Mouse (Mus musculus): Measurements from ENCODE around the gene Tcp11l1. TPM values are rescaled to one million over a fixed set of nuclear protein-coding genes. Genes with fewer than 3 reads are reported as not detected.
A peak's percentile ranks its signal among the peaks of the same experiment; 100 is the strongest.

Tcp11l1 gene
- 60.4 and 62.3 TPM in 2 replicates for polyA plus RNA-seq (2015; fragmentation: Nextera tagmentation; extraction: Ambion mirVana)

DNA sequence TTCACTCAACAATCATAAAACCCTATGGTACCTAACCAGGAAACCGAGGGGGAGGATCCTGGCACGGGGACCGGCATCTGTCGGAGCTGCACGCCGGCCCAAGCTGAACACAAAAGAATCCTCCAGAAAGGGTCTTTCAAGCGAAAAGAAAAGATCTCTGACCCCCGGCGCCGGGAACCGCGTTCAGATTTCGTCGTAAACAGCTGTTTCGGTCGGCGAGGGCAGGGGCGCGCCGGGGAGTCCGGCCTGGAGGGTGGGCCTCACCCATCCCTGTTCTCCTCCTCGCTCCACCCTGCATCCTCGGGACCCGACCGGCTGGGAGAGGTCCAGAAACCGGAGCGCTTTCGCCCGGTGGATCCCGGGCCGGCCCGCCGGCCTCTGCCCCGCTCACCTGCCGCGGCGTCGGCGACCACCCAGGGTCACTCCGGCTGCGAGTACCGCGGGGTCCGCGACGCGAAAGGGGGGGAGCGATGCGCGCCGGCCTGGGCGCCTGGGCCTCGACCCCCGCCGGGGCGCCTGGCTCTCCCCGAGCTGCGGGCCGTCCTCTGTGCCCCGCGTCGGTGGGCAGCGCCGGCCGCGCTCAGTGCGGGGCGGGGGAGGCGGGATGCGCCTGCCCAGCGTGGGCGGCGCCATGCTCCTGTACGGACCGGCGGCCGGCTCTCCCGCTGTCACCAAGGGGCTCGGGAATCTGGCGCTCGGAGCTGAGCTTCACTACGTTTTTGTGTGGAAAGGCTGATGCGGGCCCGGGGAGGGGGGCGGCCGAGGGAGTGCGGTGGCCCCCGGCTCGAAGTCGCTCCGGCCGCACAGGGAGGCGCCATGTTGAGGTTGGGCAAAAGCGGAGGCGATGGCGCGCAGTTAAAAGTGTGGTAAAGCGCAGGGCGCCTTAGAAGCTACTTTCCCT lies at the start of gene Tcp11l1:
TSS of gene Tcp11l1 (minus strand) at position 585 of the 901 bp plus-strand sequence.
- Histone ChIP-seq H3K4me3 (peak within 1 kb of the TSS; percentile 74), H3K27me3 (no peaks in the 10 kb centered on the region), H3K36me3 (peaks cover 3% of the 10 kb centered on the region; the same call in 1 of the 2 replicates), H3K4me2 (replicated peaks) (peak within 1 kb of the TSS; percentile 55), H3K27ac (replicated peaks) (peak within 1 kb of the TSS; percentile 89), H3K9me3 (no peaks in the 10 kb centered on the region), H3K9ac (replicated peaks) (peak within 1 kb of the TSS; percentile 67), H3K4me1 (peaks cover 27% of the 10 kb centered on the region)
- peak; percentile 96 for ATAC-seq (replicated peaks)
- WGBS: under 1% methylated on average over 64 of the region's 99 CpGs

DNA sequence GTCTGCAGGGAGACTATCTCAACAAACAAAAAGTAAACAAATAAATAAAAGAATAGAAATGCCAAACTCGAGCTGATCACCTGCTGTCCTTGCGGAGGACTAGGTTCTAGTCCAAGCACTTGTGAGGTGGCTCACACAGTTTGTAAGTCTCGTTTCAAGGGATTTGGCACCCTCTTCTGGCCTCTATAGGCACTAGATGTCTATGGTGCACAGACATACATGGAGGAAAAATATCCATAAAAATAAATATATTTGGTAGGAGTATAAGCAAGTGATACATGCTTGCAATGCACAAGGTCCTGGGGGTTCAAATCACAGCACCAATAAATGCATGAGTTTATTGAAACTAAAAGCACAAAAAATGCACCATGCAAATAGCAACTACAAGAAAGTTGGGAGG lies 38.6 kb upstream of the Tcp11l1 start:
- Histone ChIP-seq H3K9ac (replicated peaks) (no peak overlapping the region), H3K27ac (replicated peaks) (no peak overlapping the region), H3K9me3 (no peaks in the 10 kb centered on the region), H3K4me3 (no peak overlapping the region), H3K4me2 (replicated peaks) (no peak overlapping the region), H3K36me3 (0 out of 2 replicates have a peak, but pooled peaks cover 7% of the 10 kb centered on the region), H3K4me1 (no peaks in the 10 kb centered on the region), H3K27me3 (no peaks in the 10 kb centered on the region)
- 64% methylated on average over 3 of the region's 3 CpGs for WGBS
- 0 out of 2 replicates have a peak, but pooled peaks have one; percentile 11 for ATAC-seq (replicated peaks)

DNA sequence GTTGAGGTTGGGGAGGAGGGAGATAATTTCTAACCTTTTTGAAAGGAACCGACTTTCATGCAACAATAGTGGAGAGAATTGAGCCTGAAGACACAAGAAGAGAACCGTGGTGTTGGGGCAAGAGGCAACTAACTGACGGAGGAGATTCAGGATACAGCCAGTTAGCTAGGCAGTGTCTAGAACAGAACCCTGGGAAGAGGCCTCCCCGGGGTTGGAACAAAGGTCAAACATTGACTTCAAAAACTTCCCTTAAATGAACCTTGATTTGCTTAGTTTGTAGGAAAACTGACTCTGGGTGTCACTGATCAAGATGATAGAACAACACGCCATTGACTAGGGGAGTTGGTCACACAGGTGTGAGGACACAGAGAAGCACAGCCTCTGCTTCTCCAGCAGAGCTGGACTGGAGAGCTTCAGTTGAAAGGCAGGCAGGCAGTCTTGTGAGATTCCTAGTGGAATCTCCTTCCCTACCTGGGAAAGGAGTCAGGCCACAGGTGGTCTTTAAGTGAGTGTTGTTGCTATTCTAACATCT lies 36.7 kb upstream of the Tcp11l1 start:
- Histone ChIP-seq H3K9me3 (no peaks in the 10 kb centered on the region), H3K27me3 (no peaks in the 10 kb centered on the region), H3K4me2 (replicated peaks) (no peak overlapping the region), H3K9ac (replicated peaks) (no peak overlapping the region), H3K27ac (replicated peaks) (no peak overlapping the region), H3K4me1 (no peaks in the 10 kb centered on the region), H3K4me3 (no peak overlapping the region), H3K36me3 (0 out of 2 replicates have a peak, but pooled peaks cover 6% of the 10 kb centered on the region)
- WGBS: 78% methylated on average over 5 of the region's 5 CpGs
- ATAC-seq (replicated peaks): no peak

DNA sequence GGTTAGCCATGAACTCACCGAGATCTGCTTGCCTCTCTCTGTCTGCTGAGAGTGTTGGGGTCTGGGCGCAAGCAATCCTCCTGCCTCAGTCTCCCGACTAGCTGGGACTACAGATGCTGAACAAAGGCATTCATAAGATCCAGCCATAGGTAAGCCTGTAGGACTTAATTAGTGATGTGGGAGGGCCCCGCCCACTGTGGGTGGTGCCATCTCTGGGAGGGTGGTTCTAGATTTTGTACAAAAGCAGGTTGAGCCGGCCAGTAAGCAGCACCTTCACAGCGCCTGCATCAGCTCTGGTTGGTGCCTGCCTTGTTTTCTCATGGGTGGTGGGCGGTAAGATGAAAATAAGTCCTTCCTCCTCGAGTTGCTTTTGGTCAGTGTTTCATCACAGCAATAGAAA lies 34.3 kb upstream of the Tcp11l1 start:
- Histone ChIP-seq H3K4me3 (no peak overlapping the region), H3K9ac (replicated peaks) (no peak overlapping the region), H3K4me1 (peaks cover 18% of the 10 kb centered on the region), H3K4me2 (replicated peaks) (no peak overlapping the region), H3K9me3 (no peaks in the 10 kb centered on the region), H3K27me3 (no peaks in the 10 kb centered on the region), H3K36me3 (no peaks in the 10 kb centered on the region), H3K27ac (replicated peaks) (no peak overlapping the region)
- WGBS: 59% methylated on average over 8 of the region's 8 CpGs
- ATAC-seq (replicated peaks): no peak

DNA sequence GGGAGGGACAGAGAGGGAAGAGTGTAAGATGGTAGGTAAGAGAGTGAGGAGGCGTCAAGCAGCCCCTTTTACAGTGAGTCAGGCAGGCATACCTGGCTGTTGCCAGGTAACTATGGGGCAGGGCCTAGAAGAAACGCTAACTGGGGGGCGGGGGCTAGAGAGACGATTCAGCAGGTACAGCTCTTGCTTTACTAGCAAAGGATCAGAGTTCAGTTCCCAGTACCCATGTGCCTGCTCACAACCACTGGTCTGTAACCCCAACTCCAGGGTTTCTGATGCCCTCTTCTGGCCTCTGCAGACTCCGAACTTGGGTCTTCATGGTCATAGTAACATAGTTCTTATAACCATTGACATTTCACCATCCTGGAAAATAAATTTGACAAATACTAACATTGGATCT lies 32.0 kb upstream of the Tcp11l1 start:
- no peaks in the 10 kb centered on the region for H3K36me3 ChIP-seq
- no peak for ATAC-seq (replicated peaks)
- H3K4me2 ChIP-seq (replicated peaks): no peak overlapping the region
- H3K4me3 ChIP-seq: no peak overlapping the region
- WGBS: 58% methylated on average over 5 of the region's 5 CpGs
- H3K9me3 ChIP-seq: no peaks in the 10 kb centered on the region
- H3K27ac ChIP-seq (replicated peaks): no peak overlapping the region
- H3K27me3 ChIP-seq: no peaks in the 10 kb centered on the region
- H3K4me1 ChIP-seq: peaks cover 27% of the 10 kb centered on the region
- no peak overlapping the region for H3K9ac ChIP-seq (replicated peaks)

DNA sequence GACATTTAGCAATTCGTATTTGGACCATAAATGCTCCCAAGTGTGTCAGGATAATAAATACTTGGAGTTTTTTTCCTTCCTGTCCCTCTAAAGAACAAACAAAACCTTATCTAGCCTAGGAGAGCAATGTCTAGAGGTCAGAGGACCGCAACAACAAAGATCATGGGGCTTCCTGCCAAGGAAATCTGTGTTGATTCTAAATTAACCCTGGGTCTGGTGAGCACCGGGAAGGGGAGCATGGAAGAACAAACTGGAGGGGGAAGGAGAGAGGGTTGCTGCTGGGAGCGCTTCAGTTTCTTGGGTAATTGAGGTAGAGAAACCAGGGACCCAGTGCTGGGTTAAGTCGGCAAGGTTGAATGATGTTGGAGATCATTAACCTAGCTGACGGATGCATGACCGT lies 31.2 kb upstream of the Tcp11l1 start:
- Histone ChIP-seq H3K36me3 (no peaks in the 10 kb centered on the region), H3K4me3 (peak overlapping the region; percentile 73), H3K27me3 (no peaks in the 10 kb centered on the region), H3K9me3 (no peaks in the 10 kb centered on the region), H3K4me1 (peaks cover 27% of the 10 kb centered on the region), H3K27ac (replicated peaks) (no peak overlapping the region), H3K9ac (replicated peaks) (0 out of 2 replicates have a peak overlapping the region, but pooled peaks have one; percentile 67), H3K4me2 (replicated peaks) (peak overlapping the region; percentile 88)
- 15% methylated on average over 7 of the region's 7 CpGs for WGBS
- ATAC-seq (replicated peaks): peak; percentile 14; the same call in 1 of the 2 replicates

DNA sequence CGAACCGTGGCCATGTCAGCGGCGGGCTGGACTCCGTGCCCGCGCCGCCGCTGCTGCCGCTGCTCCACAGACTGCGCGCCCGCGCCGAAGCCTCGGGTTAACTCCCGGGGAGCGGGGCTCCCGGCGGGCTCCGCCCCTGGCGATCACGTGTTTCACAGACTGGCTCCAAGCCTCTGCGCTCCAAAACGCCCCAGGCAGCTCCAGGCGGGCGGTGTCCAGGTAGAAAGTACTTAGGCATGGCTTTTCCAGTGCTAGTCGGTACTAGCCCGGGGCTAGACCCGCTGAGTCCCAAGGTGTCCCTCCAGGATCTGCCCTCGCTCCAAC lies 30.7 kb upstream of the Tcp11l1 start, which contains the start of gene Depdc7:
TSS of gene Depdc7 (minus strand) at position 138 of the 324 bp plus-strand sequence.
- peak; percentile 90 for ATAC-seq (replicated peaks)
- peak within 1 kb of the TSS; percentile 67 for H3K9ac ChIP-seq (replicated peaks)
- WGBS: under 1% methylated on average over 31 of the region's 31 CpGs
- H3K27me3 ChIP-seq: no peaks in the 10 kb centered on the region
- peaks cover 27% of the 10 kb centered on the region for H3K4me1 ChIP-seq
- H3K9me3 ChIP-seq: no peaks in the 10 kb centered on the region
- no peak within 1 kb of the TSS for H3K27ac ChIP-seq (replicated peaks)
- no peaks in the 10 kb centered on the region for H3K36me3 ChIP-seq
- H3K4me2 ChIP-seq (replicated peaks): peak within 1 kb of the TSS; percentile 88
- peak within 1 kb of the TSS; percentile 73 for H3K4me3 ChIP-seq

DNA sequence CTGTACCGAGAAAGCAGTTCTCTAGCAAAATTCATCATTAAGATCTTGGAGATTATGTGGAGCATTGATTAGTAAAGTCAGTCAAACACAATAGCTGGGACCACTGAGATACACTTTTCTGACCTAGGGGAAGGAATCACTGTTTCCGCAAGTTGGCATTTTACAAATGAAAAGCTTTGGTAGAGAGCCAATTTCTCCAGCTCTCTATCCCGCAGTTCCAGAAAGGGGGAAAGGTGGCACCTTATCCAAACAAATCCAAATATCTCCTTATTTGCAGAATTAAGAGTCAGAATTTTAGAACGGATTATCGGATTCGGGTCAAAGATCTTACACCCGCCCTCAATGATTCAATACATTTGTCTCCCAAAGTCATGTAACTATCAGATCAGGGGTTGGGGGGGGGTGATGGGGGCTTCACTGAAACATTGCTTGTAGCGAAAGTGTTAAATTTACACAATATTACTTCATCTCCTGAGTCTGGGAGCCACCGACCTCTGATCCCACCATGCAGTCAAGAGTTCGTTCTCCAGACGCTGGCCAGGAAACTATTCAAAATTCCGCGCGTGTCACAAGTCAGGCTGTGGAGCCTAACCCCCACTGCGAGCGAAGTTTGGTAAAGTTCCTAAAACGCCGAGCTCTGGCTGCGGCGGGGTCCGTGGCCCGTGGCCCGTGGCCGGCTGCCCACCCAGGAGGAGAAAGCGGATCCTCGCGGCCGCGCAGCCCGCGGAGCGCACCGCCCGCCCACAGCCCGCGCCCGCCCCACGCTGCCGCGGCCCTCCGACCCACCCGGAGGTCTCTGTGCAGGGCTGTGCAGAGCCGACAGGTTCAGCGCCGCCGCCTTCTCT lies 30.1 kb upstream of the Tcp11l1 start:
- Histone ChIP-seq H3K4me1 (peaks cover 27% of the 10 kb centered on the region), H3K27me3 (no peaks in the 10 kb centered on the region), H3K27ac (replicated peaks) (no peak overlapping the region), H3K9ac (replicated peaks) (peak overlapping the region; percentile 67), H3K4me3 (peak overlapping the region; percentile 73), H3K9me3 (no peaks in the 10 kb centered on the region), H3K4me2 (replicated peaks) (peak overlapping the region; percentile 88), H3K36me3 (no peaks in the 10 kb centered on the region)
- peak; percentile 44 for ATAC-seq (replicated peaks)
- WGBS: 3% methylated on average over 45 of the region's 46 CpGs

DNA sequence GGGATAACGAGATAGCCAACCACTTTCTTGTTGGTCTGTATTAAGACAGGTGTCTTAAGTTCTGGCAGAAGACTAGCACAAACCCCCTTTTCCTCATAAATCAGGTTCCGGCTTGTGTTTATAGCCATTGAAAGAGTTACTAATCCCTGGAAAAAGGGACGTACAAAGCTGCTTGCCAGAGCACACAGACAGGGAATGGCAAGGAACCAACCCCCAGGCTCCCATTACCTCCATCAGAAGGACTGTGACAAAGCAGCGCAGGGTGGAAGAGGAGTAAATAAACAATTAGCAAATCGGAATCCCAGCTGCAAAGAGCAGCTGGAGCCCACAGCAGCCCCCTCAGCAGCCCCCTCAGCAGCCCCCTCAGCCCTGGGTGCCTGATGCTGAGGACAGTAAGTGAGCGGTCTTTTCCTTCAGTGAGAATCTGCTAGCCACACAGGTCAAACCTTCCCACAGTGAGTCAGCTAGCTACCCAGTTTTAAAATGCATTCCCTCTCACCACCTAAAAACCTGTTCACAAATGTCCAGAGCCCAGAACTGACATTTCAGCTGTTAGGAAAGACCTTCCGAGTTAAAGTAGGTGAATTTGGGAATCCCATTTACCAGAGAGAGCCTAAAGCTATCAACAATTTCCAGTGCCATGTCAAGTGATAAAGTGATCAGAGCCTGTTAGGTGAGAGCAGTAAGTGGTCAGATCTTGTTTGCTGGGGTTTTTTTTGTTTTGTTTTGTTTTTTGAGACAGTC lies 29.2 kb upstream of the Tcp11l1 start:
- 8% methylated on average over 7 of the region's 7 CpGs for WGBS
- peaks cover 27% of the 10 kb centered on the region for H3K4me1 ChIP-seq
- H3K4me3 ChIP-seq: no peak overlapping the region
- no peaks in the 10 kb centered on the region for H3K36me3 ChIP-seq
- no peak overlapping the region for H3K9ac ChIP-seq (replicated peaks)
- peak overlapping the region; percentile 13; the same call in 1 of the 2 replicates for H3K4me2 ChIP-seq (replicated peaks)
- H3K9me3 ChIP-seq: no peaks in the 10 kb centered on the region
- no peaks in the 10 kb centered on the region for H3K27me3 ChIP-seq
- ATAC-seq (replicated peaks): no peak
- no peak overlapping the region for H3K27ac ChIP-seq (replicated peaks)

DNA sequence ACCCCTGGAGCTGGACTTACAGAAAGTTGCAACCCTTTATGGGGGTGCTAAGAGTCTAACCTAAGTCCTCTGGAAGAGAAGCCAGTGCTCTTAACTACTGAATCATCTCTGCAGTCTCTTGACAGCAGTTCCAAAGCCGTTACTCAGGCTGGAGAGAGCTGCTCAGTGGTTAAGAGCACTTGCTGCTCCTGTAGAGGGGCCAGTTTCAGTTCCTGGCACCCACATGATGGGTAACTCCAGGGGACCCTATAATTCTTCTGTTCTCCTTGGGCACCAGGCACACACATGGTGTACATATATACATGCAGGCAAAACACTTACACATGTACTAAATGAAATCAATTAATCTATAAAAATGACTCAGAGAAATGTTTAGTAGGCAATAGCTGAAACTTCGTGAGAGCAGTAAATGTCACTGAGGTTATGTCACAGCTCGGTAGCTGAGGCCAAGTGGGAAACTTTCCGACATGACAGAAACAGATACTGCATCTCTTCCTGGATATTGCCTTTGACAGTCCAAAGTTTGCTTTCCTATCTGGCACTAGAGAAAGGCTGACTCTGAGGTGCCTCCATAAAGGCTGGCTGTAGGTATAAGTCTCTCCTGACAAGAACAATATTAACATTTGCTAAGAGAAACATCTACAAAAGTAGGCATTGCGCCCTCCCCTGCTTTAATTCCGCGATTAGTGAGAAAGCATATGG lies 28.4 kb upstream of the Tcp11l1 start:
- H3K27ac ChIP-seq (replicated peaks): no peak overlapping the region
- H3K4me1 ChIP-seq: peaks cover 27% of the 10 kb centered on the region
- no peak overlapping the region for H3K9ac ChIP-seq (replicated peaks)
- 45% methylated on average over 7 of the region's 7 CpGs for WGBS
- H3K27me3 ChIP-seq: no peaks in the 10 kb centered on the region
- H3K36me3 ChIP-seq: no peaks in the 10 kb centered on the region
- ATAC-seq (replicated peaks): no peak
- H3K4me3 ChIP-seq: no peak overlapping the region
- H3K9me3 ChIP-seq: no peaks in the 10 kb centered on the region
- H3K4me2 ChIP-seq (replicated peaks): 0 out of 2 replicates have a peak overlapping the region, but pooled peaks have one; percentile 4

DNA sequence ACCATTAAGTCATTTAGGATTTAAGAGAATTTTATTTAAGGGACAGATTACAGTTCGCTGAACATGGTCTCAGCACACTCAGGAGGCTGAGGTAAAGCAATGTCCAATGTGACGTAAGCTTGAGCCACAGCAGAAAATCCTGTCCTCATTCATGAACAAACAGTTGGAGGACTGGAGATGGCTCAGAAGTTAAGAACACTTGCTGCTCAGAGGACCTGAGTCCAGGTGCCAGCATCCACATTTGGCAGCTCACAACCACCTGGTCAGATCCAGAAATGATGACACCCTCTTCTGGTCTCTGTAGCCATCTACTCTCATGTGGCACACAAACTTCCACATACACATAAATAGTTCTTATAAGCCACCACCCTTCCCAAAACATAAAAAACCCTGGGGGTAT lies 27.7 kb upstream of the Tcp11l1 start:
- ATAC-seq (replicated peaks): no peak
- no peak overlapping the region for H3K27ac ChIP-seq (replicated peaks)
- WGBS: 93% methylated on average over 2 of the region's 2 CpGs
- H3K36me3 ChIP-seq: no peaks in the 10 kb centered on the region
- no peak overlapping the region for H3K4me3 ChIP-seq
- no peaks in the 10 kb centered on the region for H3K27me3 ChIP-seq
- no peak overlapping the region for H3K4me2 ChIP-seq (replicated peaks)
- H3K9ac ChIP-seq (replicated peaks): no peak overlapping the region
- H3K4me1 ChIP-seq: peaks cover 27% of the 10 kb centered on the region
- H3K9me3 ChIP-seq: no peaks in the 10 kb centered on the region
